ENCODE assay signal across 11 mouse cellular contexts in genomic region chr10:83343171-83343570, GRCm38 (mm10). TPM values are rescaled to one million over a fixed set of nuclear protein-coding genes. Genes with fewer than 3 reads are reported as not detected.
A peak's percentile ranks its signal among the peaks of the same experiment; 100 is the strongest.
DNase-seq lines count a peak whose midpoint lies in the region.
"Had no signal": no experiment of that assay in that cellular context is flagged by ENCODE, and none has a peak within 500 bp of the region (broad histone marks: within the 10 kb centered on the region; RNA-seq: fewer than 3 reads in every experiment).

No protein-coding gene starts in this region.

- peak; percentile 94 for DNase-seq in heart, adult 11 months
- DNase-seq in heart, postnatal 36 days, result no peak
- DNase-seq in 416B (ENCODE audit: low read depth), result peak; percentile 82
- DNase-seq in adrenal gland, adult 2 months, result peak; percentile 82
- peak; percentile 39 to 66 for DNase-seq in cerebellum, postnatal 25 days
- DNase-seq in lung, postnatal 4 days, result no peak
- DNase-seq in testis, postnatal 14 days (ENCODE audit: low spot score), result no peak
- DNase-seq in heart, postnatal 25 days (ENCODE audit: low spot score), result no peak
- DNase-seq: liver; midbrain, embryonic 14.5 days; thymus, adult 18-20 months had no signal

- intact Hi-C loops in heart, postnatal 36 days (cut with DNase I), result no loop called here
- intact Hi-C loops in heart, postnatal 25 days (cut with DNase I), result no loop called here

RNA-seq across cellular contexts. Expression of gene Slc41a2, which starts 5.5 kb away (rescaled TPM):
- total RNA-seq in heart, postnatal 36 days (2021), result 1 to 10 TPM; 1.3 to 1.5 TPM
- total RNA-seq in adrenal gland, adult 2 months (2021), result 10 to 100 TPM in 1 of 2 experiments, 1 to 10 TPM in 1; 5.6 to 14.7 TPM
- 0.95 and 1.3 TPM in 2 replicates for polyA plus RNA-seq in adrenal gland, adult 2 months (2012; rRNA removed)
- total RNA-seq in heart, postnatal 25 days (2021), result 1 to 10 TPM; 1.5 to 1.6 TPM

RNA-seq across cellular contexts. Expression of gene D10Wsu102e, which starts 16.9 kb away (rescaled TPM):
- under 1 TPM; 0.49 to 0.67 TPM for total RNA-seq in heart, postnatal 36 days (2021)
- under 1 TPM; 0.69 to 0.81 TPM for total RNA-seq in adrenal gland, adult 2 months (2021)
- 0.12 and 0.15 TPM in 2 replicates for polyA plus RNA-seq in adrenal gland, adult 2 months (2012; rRNA removed)
- total RNA-seq in heart, postnatal 25 days (2021), result under 1 TPM; 0.42 to 0.62 TPM

Comparison
In these comparisons a context has a peak if more than half of its experiments do, and no peak if none do; other contexts are left out.
1. DNase-seq: peak in heart, adult 11 months (single experiment), 416B (single experiment), adrenal gland, adult 2 months (single experiment) and cerebellum, postnatal 25 days (2 of 2); none in heart, postnatal 36 days (0 of 2), lung, postnatal 4 days (0 of 2), testis, postnatal 14 days (single experiment) and heart, postnatal 25 days (single experiment).